Mouse (Mus musculus) MEL (cell line): ENCODE measurements around the gene Neto2. TPM values are rescaled to one million over a fixed set of nuclear protein-coding genes. Genes with fewer than 3 reads are reported as not detected.

Experiments used
- DNase-seq: peaks from one replicate; pipeline ENCODE4 v3.0.0; 2011; ENCODE audit warnings: low read depth, low spot score
- H3K27ac ChIP-seq: 2 replicates; pipeline ENCODE4 v1.5.1; 2012; ENCODE audit warnings: low read depth, mild to moderate bottlenecking, control low read depth, low read length, moderate library complexity; ENCODE audit not compliant: control insufficient read depth
- H3K27me3 ChIP-seq, 2 experiments: fragments of 150-350 bp in 1 of 2; sonication (generic) in 1 of 2; 2 replicates each; pipeline ENCODE4 v1.6.1; 2012; ENCODE audit warnings: low read length in 2 of 2, mild to moderate bottlenecking in 2 of 2, improper control_type of control experiment in 1 of 2, moderate library complexity in 1 of 2; ENCODE audit not compliant: insufficient read depth in 2 of 2, control insufficient read depth in 1 of 2
- H3K36me3 ChIP-seq, 2 experiments: 2 replicates each; pipeline ENCODE4 v1.6.1; 2012 to 2014; ENCODE audit warnings: low read length in 2 of 2, improper control_type of control experiment in 1 of 2, inconsistent platforms in 1 of 2, mild to moderate bottlenecking in 1 of 2; ENCODE audit not compliant: insufficient read depth in 2 of 2, control insufficient read depth in 1 of 2
- H3K4me1 ChIP-seq, 2 experiments: fragments of 150-350 bp in 1 of 2; sonication (generic) in 1 of 2; 2 replicates each; pipeline ENCODE4 v1.6.1; 2012; ENCODE audit warnings: low read length in 2 of 2, improper control_type of control experiment in 1 of 2, mild to moderate bottlenecking in 1 of 2; ENCODE audit not compliant: insufficient read depth in 2 of 2, control insufficient read depth in 1 of 2
- H3K4me3 ChIP-seq, 2 experiments: fragments of 150-350 bp in 1 of 2; sonication (generic) in 1 of 2; 2 replicates each; pipeline ENCODE4 v1.5.1; 2012; ENCODE audit warnings: low read depth in 2 of 2, low read length in 2 of 2, mild to moderate bottlenecking in 2 of 2, moderate library complexity in 2 of 2, control low read depth in 1 of 2, improper control_type of control experiment in 1 of 2; ENCODE audit not compliant: control insufficient read depth in 1 of 2, insufficient read depth in 1 of 2
- H3K79me2 ChIP-seq: 2 replicates; pipeline ENCODE4 v1.6.1; 2012; ENCODE audit warnings: mild to moderate bottlenecking, low read length, moderate library complexity; ENCODE audit not compliant: control insufficient read depth, poor library complexity, insufficient read depth
- H3K9ac ChIP-seq: 2 replicates; pipeline ENCODE4 v1.6.1; 2012; ENCODE audit warnings: low read depth, mild to moderate bottlenecking, control low read depth, low read length, moderate library complexity; ENCODE audit not compliant: control insufficient read depth, poor library complexity, severe bottlenecking
- H3K9me3 ChIP-seq: fragments of 150-350 bp; sonication (generic); replicated peaks from 2 replicates; pipeline ENCODE4 v1.6.1; 2012; ENCODE audit warnings: mild to moderate bottlenecking, low read length, improper control_type of control experiment, moderate library complexity; ENCODE audit not compliant: insufficient read depth
- BHLHE40 ChIP-seq: IDR thresholded peaks from 2 replicates; pipeline ENCODE4 v1.6.1; 2012; ENCODE audit warnings: low read depth, mild to moderate bottlenecking, inconsistent platforms, low read length, improper control_type of control experiment, borderline replicate concordance
- CTCF ChIP-seq, 3 experiments: IDR thresholded peaks in 2 of 3; conservative IDR thresholded peaks in 1 of 3; 2 replicates each; pipeline ENCODE4 v1.5.1; 2011 to 2012; ENCODE audit warnings: low read length in 3 of 3, low read depth in 2 of 3, mild to moderate bottlenecking in 2 of 3, improper control_type of control experiment in 1 of 3, inconsistent platforms in 1 of 3, mixed read lengths in 1 of 3, moderate library complexity in 1 of 3; ENCODE audit not compliant: control insufficient read depth in 1 of 3, insufficient read depth in 1 of 3, poor library complexity in 1 of 3, severe bottlenecking in 1 of 3
- E2F4 ChIP-seq: IDR thresholded peaks from 2 replicates; pipeline ENCODE4 v1.6.1; 2011; ENCODE audit warnings: low read depth, low read length, improper control_type of control experiment, borderline replicate concordance
- ELF1 ChIP-seq: IDR thresholded peaks from 2 replicates; pipeline ENCODE4 v1.6.1; 2014; ENCODE audit warnings: low read depth, mild to moderate bottlenecking, inconsistent platforms, low read length, improper control_type of control experiment, moderate library complexity
- EP300 ChIP-seq, 2 experiments: IDR thresholded peaks; 2 replicates each; pipeline ENCODE4 v1.6.1; 2011; ENCODE audit warnings: improper control_type of control experiment in 2 of 2, low read length in 2 of 2, low read depth in 1 of 2, mild to moderate bottlenecking in 1 of 2
- ETS1 ChIP-seq: IDR thresholded peaks from 2 replicates; pipeline ENCODE4 v1.6.1; 2012; ENCODE audit warnings: low read depth, mild to moderate bottlenecking, inconsistent platforms, low read length, improper control_type of control experiment, moderate library complexity
- GATA1 ChIP-seq: IDR thresholded peaks from 2 replicates; pipeline ENCODE4 v1.6.1; 2011; ENCODE audit warnings: low read depth, low read length, improper control_type of control experiment
- KAT2A ChIP-seq: conservative IDR thresholded peaks from 2 replicates; pipeline ENCODE4 v1.6.1; 2012; ENCODE audit warnings: low read depth, low read length, improper control_type of control experiment, inconsistent platforms
- MYB ChIP-seq: IDR thresholded peaks from 2 replicates; pipeline ENCODE4 v1.6.1; 2011; ENCODE audit warnings: mild to moderate bottlenecking, low read depth, low read length, improper control_type of control experiment
- MYC ChIP-seq: IDR thresholded peaks from 2 replicates; pipeline ENCODE4 v1.6.1; 2011; ENCODE audit warnings: low read depth, mild to moderate bottlenecking, low read length, improper control_type of control experiment, moderate library complexity
- POLR2AphosphoS5 ChIP-seq: IDR thresholded peaks from 2 replicates; pipeline ENCODE4 v1.6.1; 2012; ENCODE audit warnings: low read depth, borderline replicate concordance, mild to moderate bottlenecking, inconsistent platforms, low read length, moderate library complexity, mixed read lengths
- SIN3A ChIP-seq: IDR thresholded peaks from 2 replicates; pipeline ENCODE4 v1.6.1; 2012; ENCODE audit warnings: low read length, improper control_type of control experiment, inconsistent platforms
- SMC3 ChIP-seq: IDR thresholded peaks from 2 replicates; pipeline ENCODE4 v1.6.1; 2011; ENCODE audit warnings: low read depth, low read length, improper control_type of control experiment
- TAL1 ChIP-seq: IDR thresholded peaks from 2 replicates; pipeline ENCODE4 v1.6.1; 2012; ENCODE audit warnings: mild to moderate bottlenecking, inconsistent platforms, low read length, moderate library complexity, mixed read lengths
- TCF12 ChIP-seq: IDR thresholded peaks from 2 replicates; pipeline ENCODE4 v1.6.1; 2014; ENCODE audit warnings: low read depth, mild to moderate bottlenecking, inconsistent platforms, low read length, improper control_type of control experiment, moderate library complexity
- ZMIZ1 ChIP-seq: IDR thresholded peaks from 2 replicates; pipeline ENCODE4 v1.6.1; 2012; ENCODE audit warnings: low read depth, mild to moderate bottlenecking, inconsistent platforms, low read length, improper control_type of control experiment, moderate library complexity
- ZNF384 ChIP-seq: IDR thresholded peaks from 2 replicates; pipeline ENCODE4 v1.6.1; 2012; ENCODE audit warnings: low read depth, mild to moderate bottlenecking, inconsistent platforms, low read length, improper control_type of control experiment
- polyA plus RNA-seq, 2 experiments: library from polyadenylated mRNA; stranded (reverse) in 1 of 2; unstranded in 1 of 2; fragments of >175 nt in 1 of 2; fragments of >200 nt in 1 of 2; gene quantifications; 2 replicates each; pipeline versions ENCODE4 v1.2.1 to v1.2.4; 2012; ENCODE audit warnings: low replicate concordance in 2 of 2, low read depth in 1 of 2; ENCODE audit not compliant: insufficient read length in 2 of 2, insufficient read depth in 1 of 2, missing spikeins in 1 of 2
- total RNA-seq: library from RNA; depleted of rRNA; stranded (reverse); fragments of 300-350 nt; gene quantifications from 2 replicates; pipeline ENCODE4 v1.2.3, GENCODE M21; 2012

Neto2 gene
- total and polyA plus RNA-seq, 3 experiments = 3.2 to 4.3 TPM; not detected in 1

- no peak overlapping the region; the same call in 1 of the 2 replicates for H3K9ac ChIP-seq
- peak overlapping the region; percentile 68 for H3K27ac ChIP-seq
- H3K9me3 ChIP-seq = no peaks in the 10 kb centered on the region
- no peak overlapping the region for H3K4me3 ChIP-seq
- H3K36me3 ChIP-seq = peaks cover 0 to 18% of the 10 kb centered on the region in 2 experiments; a peak in 2 of 4 replicates
- TF ChIP-seq SIN3A (0 out of 2 replicates have a peak, but pooled peaks have one; percentile 11), ZMIZ1 (no peak), CTCF (IDR thresholded peaks at IDR 0.05 in 2 of 3, conservative IDR thresholded peaks at IDR 0.05 in 1 of 3; ENCODE audit: control insufficient read depth in 1 of 3, insufficient read depth in 1 of 3, low read depth in 2 of 3, low read length in 3 of 3, poor library complexity in 1 of 3, severe bottlenecking in 1 of 3) (no peak), MYB (no peak), BHLHE40 (no peak), SMC3 (no peak), ZNF384 (0 out of 2 replicates have a peak, but pooled peaks have one; percentile 21), ELF1 (peak; percentile 23; the same call in 1 of the 2 replicates), TCF12 (peak; percentile 66; the same call in 1 of the 2 replicates), TAL1 (no peak), GATA1 (0 out of 2 replicates have a peak, but pooled peaks have one; percentile 7), ETS1 (peak; percentile 63; the same call in 1 of the 2 replicates), POLR2AphosphoS5 (no peak), MYC (no peak), E2F4 (no peak), EP300 (IDR thresholded peaks at IDR 0.05; ENCODE audit: low read depth in 1 of 2, low read length in 2 of 2) (peak; percentile 28 to 65; a peak in 2 of 4 replicates)
- peak; percentile 56 for DNase-seq
- no peaks in the 10 kb centered on the region for H3K27me3 ChIP-seq
- no peaks in the 10 kb centered on the region for H3K79me2 ChIP-seq
- H3K4me1 ChIP-seq = peaks cover 7 to 28% of the 10 kb centered on the region in 2 experiments; a peak in 3 of 4 replicates
Measured at GRCm38 (mm10) chr8:85606561-85606960, 94.2 kb downstream of the Neto2 start.

- no peaks in the 10 kb centered on the region; a peak in 1 of 4 replicates for H3K27me3 ChIP-seq
- H3K79me2 ChIP-seq = no peaks in the 10 kb centered on the region
- no peak for TF ChIP-seq KAT2A
- no peak overlapping the region for H3K27ac ChIP-seq
- DNase-seq = no peak
- no peak overlapping the region for H3K4me3 ChIP-seq
- H3K9ac ChIP-seq = no peak overlapping the region
- H3K36me3 ChIP-seq = peaks cover 0 to 18% of the 10 kb centered on the region in 2 experiments; a peak in 2 of 4 replicates
- H3K9me3 ChIP-seq = no peaks in the 10 kb centered on the region
- H3K4me1 ChIP-seq = peaks cover 7 to 28% of the 10 kb centered on the region in 2 experiments; a peak in 3 of 4 replicates
Measured at GRCm38 (mm10) chr8:85604201-85604600, 96.5 kb downstream of the Neto2 start.
